Mouse (Mus musculus) thymus, adult 2 months (tissue): ENCODE measurements at regions not wholly inside any gene's neighbourhood (a gene's known extent, or its start where the extent isn't known, plus 50 kb on each side); places are given as distances from the start of the nearest gene placed in this dataset.

Experiments used
- CTCF ChIP-seq: fragments of 200-500 bp; IDR thresholded peaks from 2 replicates; pipeline ENCODE4 v1.5.1; 2012; ENCODE audit warnings: mild to moderate bottlenecking, control low read depth, low read length, moderate library complexity, borderline replicate concordance; ENCODE audit not compliant: control insufficient read depth, poor library complexity, insufficient read depth; ENCODE audit errors: extremely low read depth
- POLR2A ChIP-seq: fragments of 200-500 bp; IDR thresholded peaks from 2 replicates; pipeline ENCODE4 v1.6.1; 2012; ENCODE audit warnings: mild to moderate bottlenecking, low read length, control low read depth, moderate library complexity; ENCODE audit not compliant: control insufficient read depth, poor library complexity, insufficient read depth; ENCODE audit errors: extremely low read depth

- TF ChIP-seq POLR2A (no peak), CTCF (no peak)
Observed at GRCm38 (mm10) chr9:113044556-113045178, 663.4 kb downstream of the Pdcd6ip start.
